Comparison of ENCODE assay signal across 23 mouse cellular contexts in the genomic region with DNA sequence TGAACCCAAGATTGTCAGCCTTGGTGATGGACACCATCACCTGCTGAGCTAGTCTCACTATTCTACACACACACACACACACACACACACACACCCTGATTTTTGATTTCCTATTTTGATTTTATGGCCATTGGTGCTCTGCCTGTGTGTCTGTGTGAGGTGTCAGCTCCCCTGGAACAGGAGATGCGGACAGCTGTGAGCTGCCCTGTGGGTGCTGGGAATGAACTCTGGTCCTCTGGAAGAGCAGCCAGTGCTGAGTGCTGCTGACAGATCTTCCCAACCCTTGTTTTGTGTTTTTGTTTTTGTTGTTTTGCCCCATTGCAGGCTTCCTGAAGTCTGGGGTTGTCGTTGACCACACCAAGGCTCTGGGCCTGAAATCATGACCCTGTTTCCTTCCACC.
"Had no signal": no experiment of that assay in that cellular context is flagged by ENCODE, and none has a peak within 500 bp of the region (broad histone marks: within the 10 kb centered on the region; RNA-seq: fewer than 3 reads in every experiment).

No protein-coding gene starts in this region.

- ATAC-seq: hindbrain, embryonic 16.5 days; inflammation-experienced regulatory T-cells, adult 6 months; intestine, embryonic 15.5 days; intestine, postnatal 0 days had no signal

- H3K4me1 ChIP-seq: hindbrain, embryonic 12.5 days; limb, embryonic 10.5 days; limb, embryonic 12.5 days had no signal

- H3K27me3 ChIP-seq: heart, embryonic 12.5 days; hindbrain, embryonic 12.5 days; intestine, embryonic 15.5 days; limb, embryonic 12.5 days had no signal

- DNase-seq: gastrocnemius, postnatal 14 days; heart, adult 2 months; heart, postnatal 10 days; heart, postnatal 4 days; kidney, adult 18-20 months; kidney, adult 8-10 months; kidney, postnatal 10 days; kidney, postnatal 4 days had no signal

- H3K4me3 ChIP-seq: heart, adult 2 months; heart, embryonic 10.5 days; heart, embryonic 12.5 days; hindbrain, embryonic 10.5 days; hindbrain, embryonic 12.5 days; intestine, embryonic 15.5 days; layer of hippocampus, adult 2 months; left cerebral cortex, adult 2 months; limb, embryonic 10.5 days; limb, embryonic 12.5 days had no signal

- H3K9me3 ChIP-seq: heart, embryonic 10.5 days; heart, embryonic 12.5 days; hindbrain, embryonic 10.5 days; hindbrain, embryonic 12.5 days; intestine, embryonic 15.5 days; limb, embryonic 10.5 days; limb, embryonic 12.5 days had no signal

- H3K4me2 ChIP-seq: heart, embryonic 12.5 days; hindbrain, embryonic 12.5 days; hindbrain, embryonic 14.5 days; intestine, embryonic 15.5 days; limb, embryonic 12.5 days; liver, embryonic 11.5 days had no signal

- H3K9ac ChIP-seq: heart, embryonic 12.5 days; hindbrain, embryonic 12.5 days; hindbrain, embryonic 14.5 days; intestine, embryonic 15.5 days; limb, embryonic 12.5 days; liver, embryonic 14.5 days had no signal

- H3K27ac ChIP-seq: heart, adult 2 months; heart, embryonic 10.5 days; hindbrain, embryonic 10.5 days; hindbrain, embryonic 12.5 days; hindbrain, embryonic 14.5 days; intestine, embryonic 15.5 days; layer of hippocampus, adult 2 months; left cerebral cortex, adult 2 months; limb, embryonic 10.5 days; limb, embryonic 12.5 days; liver, embryonic 14.5 days had no signal
